Mouse (Mus musculus) limb, embryonic 13.5 days (tissue): ENCODE results near the gene Rilp. TPM values are rescaled to one million over a fixed set of nuclear protein-coding genes. Genes with fewer than 3 reads are reported as not detected.
A peak's percentile ranks its signal among the peaks of the same experiment; 100 is the strongest.

Experiments used
- ATAC-seq: fragments of 200-750 bp; cut with Nextera tagmentation; 2 replicates; pipeline ENCODE4 v1.8.0; 2017; ENCODE audit warnings: low read depth, moderate number of reproducible peaks, moderate TSS enrichment; ENCODE audit not compliant: low FRiP score
- H3K27ac ChIP-seq: fragments of 300-500 bp; sonication (generic); 2 replicates; pipeline ENCODE4 v1.5.1; 2015; ENCODE audit warnings: inconsistent platforms, mild to moderate bottlenecking, moderate library complexity
- H3K27me3 ChIP-seq: fragments of 300-500 bp; sonication (generic); 2 replicates; pipeline ENCODE4 v1.6.1; 2015; ENCODE audit warnings: mild to moderate bottlenecking, inconsistent platforms
- H3K36me3 ChIP-seq: fragments of 300-500 bp; sonication (generic); 2 replicates; pipeline ENCODE4 v1.6.1; 2015; ENCODE audit warnings: inconsistent platforms, mild to moderate bottlenecking, moderate library complexity
- H3K4me1 ChIP-seq: fragments of 300-500 bp; sonication (generic); 2 replicates; pipeline ENCODE4 v1.6.1; 2015; ENCODE audit warnings: inconsistent platforms
- H3K4me2 ChIP-seq: fragments of 300-500 bp; sonication (generic); replicated peaks from 2 replicates; pipeline ENCODE4 v1.6.1; 2015; ENCODE audit warnings: inconsistent platforms, mild to moderate bottlenecking, moderate library complexity
- H3K4me3 ChIP-seq: fragments of 300-500 bp; sonication (generic); 2 replicates; pipeline ENCODE4 v1.5.1; 2015; ENCODE audit warnings: moderate library complexity, mild to moderate bottlenecking, inconsistent platforms
- H3K9ac ChIP-seq: fragments of 300-500 bp; sonication (generic); 2 replicates; pipeline ENCODE4 v1.6.1; 2015; ENCODE audit warnings: mild to moderate bottlenecking, inconsistent platforms
- H3K9me3 ChIP-seq: fragments of 300-500 bp; sonication (generic); 2 replicates; pipeline ENCODE4 v1.6.1; 2016; ENCODE audit warnings: inconsistent platforms
- WGBS: fragments of 180-500 bp; shearing (Covaris S2); methylation state at CpG from one replicate; pipeline ENCODE4 v1.1.7; 2015; 5-methylcytosine and 5-hydroxymethylcytosine counted together
- polyA plus RNA-seq: library from polyadenylated mRNA; unstranded; fragments of >200 nt; fragmentation: Nextera tagmentation; extraction: Ambion mirVana; gene quantifications from 2 replicates; pipeline ENCODE4 v1.2.1, GENCODE M21; 2015

The Rilp gene
- polyA plus RNA-seq, 1 experiment from 2014 or later, result 0.66 TPM

- Histone ChIP-seq H3K4me2 (no peak overlapping the region), H3K27me3 (no peaks in the 10 kb centered on the region), H3K9ac (no peak overlapping the region), H3K27ac (no peak overlapping the region), H3K36me3 (peaks cover 65% of the 10 kb centered on the region), H3K4me3 (no peak overlapping the region), H3K4me1 (peaks cover 25% of the 10 kb centered on the region), H3K9me3 (no peaks in the 10 kb centered on the region)
- no peak for ATAC-seq
- WGBS, result 93% methylated on average over 4 of the region's 4 CpGs
Measured at GRCm38 (mm10) chr11:75508162-75508561, 1.7 kb upstream of the Rilp start.

GRCm38 (mm10) chr11:75508904-75509303, 990 bp upstream of the Rilp start:
- no peak overlapping the region for H3K27ac ChIP-seq
- no peaks in the 10 kb centered on the region for H3K27me3 ChIP-seq
- WGBS, result 47% methylated on average over 8 of the region's 8 CpGs
- H3K4me3 ChIP-seq, result no peak overlapping the region
- no peak overlapping the region for H3K4me2 ChIP-seq
- peaks cover 26% of the 10 kb centered on the region for H3K4me1 ChIP-seq
- ATAC-seq, result no peak
- no peak overlapping the region for H3K9ac ChIP-seq
- H3K36me3 ChIP-seq, result peaks cover 57% of the 10 kb centered on the region
- H3K9me3 ChIP-seq, result no peaks in the 10 kb centered on the region

GRCm38 (mm10) chr11:75510627-75510993, 716 bp downstream of the Rilp start:
- H3K4me1 ChIP-seq, result peaks cover 33% of the 10 kb centered on the region
- peak overlapping the region; percentile 29; the same call in 1 of the 2 replicates for H3K27ac ChIP-seq
- H3K4me2 ChIP-seq, result peak overlapping the region; percentile 84
- no peaks in the 10 kb centered on the region for H3K27me3 ChIP-seq
- H3K36me3 ChIP-seq, result peaks cover 41% of the 10 kb centered on the region
- no peaks in the 10 kb centered on the region for H3K9me3 ChIP-seq
- peak overlapping the region; percentile 76 for H3K9ac ChIP-seq
- peak overlapping the region; percentile 53 for H3K4me3 ChIP-seq
- ATAC-seq, result peak; percentile 72
- 3% methylated on average over 24 of the region's 24 CpGs for WGBS

GRCm38 (mm10) chr11:75511213-75511612, 1.3 kb downstream of the Rilp start:
- H3K9me3 ChIP-seq, result no peaks in the 10 kb centered on the region
- H3K36me3 ChIP-seq, result peaks cover 35% of the 10 kb centered on the region
- H3K27ac ChIP-seq, result no peak overlapping the region
- 79% methylated on average over 6 of the region's 6 CpGs for WGBS
- H3K27me3 ChIP-seq, result no peaks in the 10 kb centered on the region
- peaks cover 33% of the 10 kb centered on the region for H3K4me1 ChIP-seq
- ATAC-seq, result no peak
- no peak overlapping the region for H3K9ac ChIP-seq
- no peak overlapping the region for H3K4me2 ChIP-seq
- peak overlapping the region; percentile 53; the same call in 1 of the 2 replicates for H3K4me3 ChIP-seq

- 78% methylated on average over 9 of the region's 9 CpGs for WGBS
- no peak overlapping the region for H3K9ac ChIP-seq
- ATAC-seq, result no peak
- peaks cover 33% of the 10 kb centered on the region for H3K4me1 ChIP-seq
- no peak overlapping the region for H3K4me3 ChIP-seq
- H3K27me3 ChIP-seq, result no peaks in the 10 kb centered on the region
- no peak overlapping the region for H3K27ac ChIP-seq
- H3K36me3 ChIP-seq, result peaks cover 24% of the 10 kb centered on the region
- H3K4me2 ChIP-seq, result no peak overlapping the region
- no peaks in the 10 kb centered on the region for H3K9me3 ChIP-seq
Measured at GRCm38 (mm10) chr11:75512301-75513018, 2.6 kb downstream of the Rilp start.

GRCm38 (mm10) chr11:75513336-75513735, 3.4 kb downstream of the Rilp start, which contains the start of gene Scarf1:
TSS of gene Scarf1 (plus strand) at chr11:75513540.
- Histone ChIP-seq H3K36me3 (peaks cover 15% of the 10 kb centered on the region), H3K4me3 (peak within 1 kb of the TSS; percentile 11; the same call in 1 of the 2 replicates), H3K9ac (peak within 1 kb of the TSS; percentile 43), H3K9me3 (no peaks in the 10 kb centered on the region), H3K27ac (no peak within 1 kb of the TSS; the same call in 1 of the 2 replicates), H3K4me2 (peak within 1 kb of the TSS; percentile 17), H3K4me1 (peaks cover 30% of the 10 kb centered on the region), H3K27me3 (no peaks in the 10 kb centered on the region)
- no peak for ATAC-seq
- 63% methylated on average over 8 of the region's 8 CpGs for WGBS

GRCm38 (mm10) chr11:75515186-75515585, 5.3 kb downstream of the Rilp start:
- H3K4me3 ChIP-seq, result no peak overlapping the region
- no peak overlapping the region for H3K27ac ChIP-seq
- no peaks in the 10 kb centered on the region; the same call in 1 of the 2 replicates for H3K36me3 ChIP-seq
- 91% methylated on average over 25 of the region's 25 CpGs for WGBS
- H3K4me2 ChIP-seq, result no peak overlapping the region
- H3K9me3 ChIP-seq, result no peaks in the 10 kb centered on the region
- peaks cover 15% of the 10 kb centered on the region for H3K4me1 ChIP-seq
- no peak for ATAC-seq
- no peak overlapping the region for H3K9ac ChIP-seq
- no peaks in the 10 kb centered on the region for H3K27me3 ChIP-seq

- 0 out of 2 replicates have a peak overlapping the region, but pooled peaks have one; percentile 45 for H3K9ac ChIP-seq
- WGBS, result 79% methylated on average over 15 of the region's 15 CpGs
- H3K27ac ChIP-seq, result no peak overlapping the region
- H3K4me3 ChIP-seq, result no peak overlapping the region
- H3K4me2 ChIP-seq, result no peak overlapping the region
- no peaks in the 10 kb centered on the region for H3K9me3 ChIP-seq
- no peaks in the 10 kb centered on the region for H3K36me3 ChIP-seq
- peaks cover 7% of the 10 kb centered on the region; the same call in 1 of the 2 replicates for H3K4me1 ChIP-seq
- ATAC-seq, result no peak
- no peaks in the 10 kb centered on the region for H3K27me3 ChIP-seq
Measured at GRCm38 (mm10) chr11:75519834-75520633, 10.1 kb downstream of the Rilp start.

GRCm38 (mm10) chr11:75521609-75522008, 11.7 kb downstream of the Rilp start:
- no peak for ATAC-seq

GRCm38 (mm10) chr11:75522793-75523192, 12.9 kb downstream of the Rilp start:
- ATAC-seq, result no peak
- Histone ChIP-seq H3K36me3 (no peaks in the 10 kb centered on the region), H3K9me3 (no peaks in the 10 kb centered on the region), H3K27ac (no peak overlapping the region), H3K4me3 (no peak overlapping the region), H3K4me2 (no peak overlapping the region), H3K4me1 (peaks cover 7% of the 10 kb centered on the region; the same call in 1 of the 2 replicates), H3K9ac (no peak overlapping the region), H3K27me3 (no peaks in the 10 kb centered on the region)
- 78% methylated on average over 2 of the region's 2 CpGs for WGBS

More at GRCm38 (mm10) chr11:75521609-75522008, 11.7 kb downstream of the Rilp start:
- H3K4me2 ChIP-seq, result no peak overlapping the region
- peaks cover 7% of the 10 kb centered on the region; the same call in 1 of the 2 replicates for H3K4me1 ChIP-seq
- H3K9me3 ChIP-seq, result no peaks in the 10 kb centered on the region
- no peaks in the 10 kb centered on the region for H3K27me3 ChIP-seq
- 84% methylated on average over 4 of the region's 4 CpGs for WGBS
- H3K27ac ChIP-seq, result no peak overlapping the region
- H3K36me3 ChIP-seq, result no peaks in the 10 kb centered on the region
- H3K9ac ChIP-seq, result no peak overlapping the region
- H3K4me3 ChIP-seq, result no peak overlapping the region

- Histone ChIP-seq H3K27me3 (no peaks in the 10 kb centered on the region), H3K9me3 (no peaks in the 10 kb centered on the region), H3K4me1 (no peaks in the 10 kb centered on the region), H3K4me2 (no peak overlapping the region), H3K9ac (0 out of 2 replicates have a peak overlapping the region, but pooled peaks have one; percentile 13), H3K36me3 (no peaks in the 10 kb centered on the region), H3K27ac (no peak overlapping the region), H3K4me3 (no peak overlapping the region)
- 81% methylated on average over 15 of the region's 15 CpGs for WGBS
- no peak for ATAC-seq
Measured at GRCm38 (mm10) chr11:75525531-75526125, 15.7 kb downstream of the Rilp start.

- no peak for ATAC-seq
- H3K4me3 ChIP-seq, result no peak overlapping the region
- 89% methylated on average over 6 of the region's 6 CpGs for WGBS
- H3K9ac ChIP-seq, result no peak overlapping the region
- H3K36me3 ChIP-seq, result no peaks in the 10 kb centered on the region
- H3K4me1 ChIP-seq, result no peaks in the 10 kb centered on the region
- H3K4me2 ChIP-seq, result no peak overlapping the region
- no peaks in the 10 kb centered on the region for H3K27me3 ChIP-seq
- H3K9me3 ChIP-seq, result no peaks in the 10 kb centered on the region
- no peak overlapping the region for H3K27ac ChIP-seq
Measured at GRCm38 (mm10) chr11:75526943-75527342, 17.0 kb downstream of the Rilp start.
